Mouse (Mus musculus): ENCODE results near the gene Trp53inp2.

- TF ChIP-seq EP300 (IDR thresholded peaks at IDR 0.05; ENCODE audit: low read depth) (no peak), CTCF (IDR thresholded peaks at IDR 0.05; ENCODE audit: low read depth) (no peak)
These were observed 49.5 kb upstream of the Trp53inp2 start for GRCm38 (mm10) chr2:155331351-155331750.
